Mouse (Mus musculus): ENCODE results near the gene Smarcad1.
A peak's percentile ranks its signal among the peaks of the same experiment; 100 is the strongest.

The Smarcad1 gene

GRCm38 (mm10) chr6:65117540-65117939 is 75.2 kb downstream of the Smarcad1 start:
- no peak for DNase-seq

GRCm38 (mm10) chr6:65126074-65126726 is 83.8 kb downstream of the Smarcad1 start:
- DNase-seq: peak; percentile 69

GRCm38 (mm10) chr6:65132376-65132775 is 90.0 kb downstream of the Smarcad1 start:
- no peak for DNase-seq

- no peak for DNase-seq
Observed at GRCm38 (mm10) chr6:65137802-65138201, 95.4 kb downstream of the Smarcad1 start.

- no peak for DNase-seq
Observed at GRCm38 (mm10) chr6:65138243-65138642, 95.9 kb downstream of the Smarcad1 start.

- DNase-seq: no peak
Observed at GRCm38 (mm10) chr6:65140082-65140749, 97.8 kb downstream of the Smarcad1 start.

GRCm38 (mm10) chr6:65140750-65141243 is 98.4 kb downstream of the Smarcad1 start:
- no peak for DNase-seq

- no peak for DNase-seq
Observed at GRCm38 (mm10) chr6:65142316-65142715, 99.9 kb downstream of the Smarcad1 start.

- peak; percentile 44 for DNase-seq
Observed at GRCm38 (mm10) chr6:65144621-65145205, 102.3 kb downstream of the Smarcad1 start, which contains the start of gene Hpgds. Gene Hpgds, minus strand, starts transcription at chr6:65144908.

- DNase-seq: no peak
Observed at GRCm38 (mm10) chr6:65146363-65146762, 104.0 kb downstream of the Smarcad1 start.

- DNase-seq: no peak
Observed at GRCm38 (mm10) chr6:65150703-65151102, 108.3 kb downstream of the Smarcad1 start.

- no peak for DNase-seq
Observed at GRCm38 (mm10) chr6:65153570-65153969, 111.2 kb downstream of the Smarcad1 start.

- DNase-seq: no peak
Observed at GRCm38 (mm10) chr6:65157042-65157441, 114.7 kb downstream of the Smarcad1 start.

GRCm38 (mm10) chr6:65159381-65159942 is 117.1 kb downstream of the Smarcad1 start:
- DNase-seq: no peak

- DNase-seq: no peak
Observed at GRCm38 (mm10) chr6:65164137-65164536, 121.8 kb downstream of the Smarcad1 start.

- DNase-seq: no peak
Observed at GRCm38 (mm10) chr6:65164977-65165376, 122.6 kb downstream of the Smarcad1 start.
